Mouse (Mus musculus): Measurements from ENCODE around the gene Tbc1d8. TPM values are rescaled to one million over a fixed set of nuclear protein-coding genes. Genes with fewer than 3 reads are reported as not detected.
A peak's percentile ranks its signal among the peaks of the same experiment; 100 is the strongest.

Gene Tbc1d8
- 7.3 and 7.6 TPM in 2 replicates for polyA plus RNA-seq (2015; fragmentation: Nextera tagmentation; extraction: Ambion mirVana)

GRCm38 (mm10) chr1:39478057-39478895 is at the start of gene Tbc1d8:
Gene Tbc1d8 (minus strand): TSS chr1:39478755.
- Histone ChIP-seq H3K9ac (ENCODE audit: low read depth, low read length) (peak within 1 kb of the TSS; percentile 81), H3K4me1 (replicated peaks; ENCODE audit: insufficient read depth, low read length) (0 out of 2 replicates have a peak, but pooled peaks cover 8% of the 10 kb centered on the region), H3K4me3 (replicated peaks; ENCODE audit: low read depth, low read length) (peak within 1 kb of the TSS; percentile 73), H3K9me3 (replicated peaks; ENCODE audit: low read length) (no peaks in the 10 kb centered on the region), H3K4me2 (ENCODE audit: low read length) (peak within 1 kb of the TSS; percentile 94), H3K27ac (peak within 1 kb of the TSS; percentile 84), H3K36me3 (ENCODE audit: insufficient read depth, low read length) (no peaks in the 10 kb centered on the region), H3K27me3 (ENCODE audit: insufficient read depth, low read length) (no peaks in the 10 kb centered on the region)
- WGBS, result 1% methylated on average over 85 of the region's 90 CpGs
- no peak for TF ChIP-seq CTCF (IDR thresholded peaks at IDR 0.05; ENCODE audit: low read depth)
- ATAC-seq (replicated peaks; ENCODE audit: low FRiP score, low read depth) (peak; percentile 92), DNase-seq (ENCODE audit: low spot score) (peak; percentile 96)

- no peak for TF ChIP-seq CTCF (IDR thresholded peaks at IDR 0.05; ENCODE audit: low read depth)
- ATAC-seq (replicated peaks; ENCODE audit: low FRiP score, low read depth) (no peak), DNase-seq (ENCODE audit: low spot score) (no peak)
- Histone ChIP-seq H3K9me3 (replicated peaks; ENCODE audit: low read length) (no peaks in the 10 kb centered on the region), H3K4me1 (replicated peaks; ENCODE audit: insufficient read depth, low read length) (no peaks in the 10 kb centered on the region), H3K4me3 (replicated peaks; ENCODE audit: low read depth, low read length) (no peak overlapping the region), H3K4me2 (ENCODE audit: low read length) (no peak overlapping the region), H3K27ac (no peak overlapping the region), H3K27me3 (ENCODE audit: insufficient read depth, low read length) (no peaks in the 10 kb centered on the region), H3K36me3 (ENCODE audit: insufficient read depth, low read length) (no peaks in the 10 kb centered on the region), H3K9ac (ENCODE audit: low read depth, low read length) (no peak overlapping the region)
- 68% methylated on average over 6 of the region's 6 CpGs for WGBS
Measured at GRCm38 (mm10) chr1:39528319-39528718, 49.8 kb upstream of the Tbc1d8 start.

- H3K36me3 ChIP-seq (ENCODE audit: insufficient read depth, low read length), result no peaks in the 10 kb centered on the region
Measured at GRCm38 (mm10) chr1:39527432-39527831, 48.9 kb upstream of the Tbc1d8 start.

GRCm38 (mm10) chr1:39526371-39527167 is 48.0 kb upstream of the Tbc1d8 start:
- H3K4me1 ChIP-seq (replicated peaks; ENCODE audit: insufficient read depth, low read length), result no peaks in the 10 kb centered on the region
- no peak overlapping the region for H3K9ac ChIP-seq (ENCODE audit: low read depth, low read length)
- no peaks in the 10 kb centered on the region for H3K9me3 ChIP-seq (replicated peaks; ENCODE audit: low read length)
- no peak for TF ChIP-seq CTCF (IDR thresholded peaks at IDR 0.05; ENCODE audit: low read depth)
- no peak for ATAC-seq (replicated peaks; ENCODE audit: low FRiP score, low read depth)
- H3K4me3 ChIP-seq (replicated peaks; ENCODE audit: low read depth, low read length), result no peak overlapping the region
- no peak overlapping the region for H3K27ac ChIP-seq
- H3K36me3 ChIP-seq (ENCODE audit: insufficient read depth, low read length), result no peaks in the 10 kb centered on the region
- WGBS, result 68% methylated on average over 9 of the region's 9 CpGs
- H3K4me2 ChIP-seq (ENCODE audit: low read length), result no peak overlapping the region
- no peak for DNase-seq (ENCODE audit: low spot score)
- no peaks in the 10 kb centered on the region for H3K27me3 ChIP-seq (ENCODE audit: insufficient read depth, low read length)

More at GRCm38 (mm10) chr1:39527432-39527831, 48.9 kb upstream of the Tbc1d8 start:
- Histone ChIP-seq H3K27me3 (ENCODE audit: insufficient read depth, low read length) (no peaks in the 10 kb centered on the region), H3K27ac (no peak overlapping the region), H3K4me1 (replicated peaks; ENCODE audit: insufficient read depth, low read length) (no peaks in the 10 kb centered on the region), H3K9me3 (replicated peaks; ENCODE audit: low read length) (no peaks in the 10 kb centered on the region), H3K4me3 (replicated peaks; ENCODE audit: low read depth, low read length) (no peak overlapping the region), H3K9ac (ENCODE audit: low read depth, low read length) (no peak overlapping the region), H3K4me2 (ENCODE audit: low read length) (no peak overlapping the region)
- TF ChIP-seq CTCF (IDR thresholded peaks at IDR 0.05; ENCODE audit: low read depth), result peak; percentile 86
- peak; percentile 66; the same call in 1 of the 2 replicates for ATAC-seq (replicated peaks; ENCODE audit: low FRiP score, low read depth)
- DNase-seq (ENCODE audit: low spot score), result peak; percentile 84
- 10% methylated on average over 7 of the region's 7 CpGs for WGBS

GRCm38 (mm10) chr1:39525763-39526162 is 47.2 kb upstream of the Tbc1d8 start:
- no peak for TF ChIP-seq CTCF (IDR thresholded peaks at IDR 0.05; ENCODE audit: low read depth)
- Histone ChIP-seq H3K4me1 (replicated peaks; ENCODE audit: insufficient read depth, low read length) (no peaks in the 10 kb centered on the region), H3K4me2 (ENCODE audit: low read length) (no peak overlapping the region), H3K9me3 (replicated peaks; ENCODE audit: low read length) (no peaks in the 10 kb centered on the region), H3K36me3 (ENCODE audit: insufficient read depth, low read length) (no peaks in the 10 kb centered on the region), H3K27me3 (ENCODE audit: insufficient read depth, low read length) (no peaks in the 10 kb centered on the region), H3K27ac (no peak overlapping the region), H3K9ac (ENCODE audit: low read depth, low read length) (no peak overlapping the region), H3K4me3 (replicated peaks; ENCODE audit: low read depth, low read length) (no peak overlapping the region)
- no peak for ATAC-seq (replicated peaks; ENCODE audit: low FRiP score, low read depth)
- no peak for DNase-seq (ENCODE audit: low spot score)
- 59% methylated on average over 7 of the region's 7 CpGs for WGBS

- H3K9ac ChIP-seq (ENCODE audit: low read depth, low read length), result no peak overlapping the region
- no peak overlapping the region for H3K4me2 ChIP-seq (ENCODE audit: low read length)
- no peaks in the 10 kb centered on the region for H3K9me3 ChIP-seq (replicated peaks; ENCODE audit: low read length)
- no peak for ATAC-seq (replicated peaks; ENCODE audit: low FRiP score, low read depth)
- no peaks in the 10 kb centered on the region for H3K27me3 ChIP-seq (ENCODE audit: insufficient read depth, low read length)
- 22% methylated on average over 5 of the region's 5 CpGs for WGBS
- DNase-seq (ENCODE audit: low spot score), result peak; percentile 73
- H3K4me1 ChIP-seq (replicated peaks; ENCODE audit: insufficient read depth, low read length), result no peaks in the 10 kb centered on the region
- no peak overlapping the region for H3K27ac ChIP-seq
- no peaks in the 10 kb centered on the region for H3K36me3 ChIP-seq (ENCODE audit: insufficient read depth, low read length)
- no peak overlapping the region for H3K4me3 ChIP-seq (replicated peaks; ENCODE audit: low read depth, low read length)
- peak; percentile 80 for TF ChIP-seq CTCF (IDR thresholded peaks at IDR 0.05; ENCODE audit: low read depth)
Measured at GRCm38 (mm10) chr1:39522519-39522918, 44.0 kb upstream of the Tbc1d8 start.
